Mouse (Mus musculus) stomach, embryonic 16.5 days (tissue): ENCODE results near the gene Nosip. TPM values are rescaled to one million over a fixed set of nuclear protein-coding genes. Genes with fewer than 3 reads are reported as not detected.

Source experiments
- ATAC-seq: fragments of 200-750 bp; cut with Nextera tagmentation; 2 replicates; pipeline ENCODE4 v1.8.0; 2017; ENCODE audit warnings: moderate number of reproducible peaks, moderate TSS enrichment; ENCODE audit not compliant: insufficient read depth, low FRiP score
- H3K27ac ChIP-seq: fragments of 300-500 bp; sonication (generic); 2 replicates; pipeline ENCODE4 v1.5.1; 2014; ENCODE audit warnings: low read length
- H3K27me3 ChIP-seq: fragments of 300-500 bp; sonication (generic); 2 replicates; pipeline ENCODE4 v1.6.1; 2014; ENCODE audit warnings: low read length, control low read depth, mixed read lengths; ENCODE audit not compliant: control insufficient read depth, insufficient read depth
- H3K36me3 ChIP-seq: fragments of 300-500 bp; sonication (generic); 2 replicates; pipeline ENCODE4 v1.6.1; 2014; ENCODE audit warnings: low read length; ENCODE audit not compliant: control insufficient read depth, insufficient read depth
- H3K4me1 ChIP-seq: fragments of 300-500 bp; sonication (generic); 2 replicates; pipeline ENCODE4 v1.6.1; 2014; ENCODE audit warnings: low read length, control low read depth, mixed read lengths; ENCODE audit not compliant: control insufficient read depth, insufficient read depth
- H3K4me2 ChIP-seq: fragments of 300-500 bp; sonication (generic); 2 replicates; pipeline ENCODE4 v1.6.1; 2014; ENCODE audit warnings: low read depth, low read length, mixed read lengths
- H3K4me3 ChIP-seq: fragments of 300-500 bp; sonication (generic); replicated peaks from 2 replicates; pipeline ENCODE4 v1.5.1; 2014; ENCODE audit warnings: mild to moderate bottlenecking, low read length
- H3K9ac ChIP-seq: fragments of 300-500 bp; sonication (generic); 2 replicates; pipeline ENCODE4 v1.6.1; 2014; ENCODE audit warnings: low read length
- H3K9me3 ChIP-seq: fragments of 300-500 bp; sonication (generic); replicated peaks from 2 replicates; pipeline ENCODE4 v1.6.1; 2016; ENCODE audit warnings: low read length, control low read depth; ENCODE audit not compliant: control insufficient read depth
- WGBS: fragments of 180-500 bp; shearing (Covaris S2); extraction: QIAGEN DNeasy Blood & Tissue Kit; methylation state at CpG from one replicate; pipeline ENCODE4 v1.1.7; 2014; 5-methylcytosine and 5-hydroxymethylcytosine counted together
- polyA plus RNA-seq: library from polyadenylated mRNA; unstranded; fragments of >200 nt; fragmentation: Nextera tagmentation; extraction: Ambion mirVana; gene quantifications from 2 replicates; pipeline ENCODE4 v1.2.1, GENCODE M21; 2015

Gene Nosip
- polyA plus RNA-seq, 1 experiment from 2014 or later, result 55.7 TPM

DNA sequence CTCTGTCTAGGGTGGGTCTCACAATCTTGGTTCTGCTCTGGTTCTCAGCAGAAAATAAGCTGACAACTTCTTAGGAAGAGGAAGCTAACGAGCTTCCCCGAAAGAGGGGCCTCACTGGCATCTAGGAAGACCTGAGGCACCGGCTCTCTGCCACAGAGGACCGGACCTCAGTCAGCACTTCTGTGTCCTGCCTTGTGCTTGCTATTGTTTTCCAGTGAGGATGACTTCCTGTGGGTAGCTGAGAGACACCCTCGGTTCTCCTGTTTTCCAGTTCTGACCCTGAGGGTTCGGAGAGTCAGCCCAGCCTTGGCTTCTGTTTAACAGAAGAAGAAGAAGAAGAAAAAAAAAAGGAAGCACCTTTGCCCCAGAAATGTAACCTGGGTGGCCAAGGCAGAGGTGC, 35.2 kb downstream of the Nosip start:
- H3K27me3 ChIP-seq, result no peaks in the 10 kb centered on the region
- no peaks in the 10 kb centered on the region for H3K36me3 ChIP-seq
- WGBS, result 55% methylated on average over 6 of the region's 6 CpGs
- no peaks in the 10 kb centered on the region for H3K9me3 ChIP-seq
- no peak for ATAC-seq
- H3K4me3 ChIP-seq, result no peak overlapping the region
- H3K4me2 ChIP-seq, result no peak overlapping the region
- peaks cover 15% of the 10 kb centered on the region for H3K4me1 ChIP-seq
- H3K27ac ChIP-seq, result no peak overlapping the region
- no peak overlapping the region for H3K9ac ChIP-seq

DNA sequence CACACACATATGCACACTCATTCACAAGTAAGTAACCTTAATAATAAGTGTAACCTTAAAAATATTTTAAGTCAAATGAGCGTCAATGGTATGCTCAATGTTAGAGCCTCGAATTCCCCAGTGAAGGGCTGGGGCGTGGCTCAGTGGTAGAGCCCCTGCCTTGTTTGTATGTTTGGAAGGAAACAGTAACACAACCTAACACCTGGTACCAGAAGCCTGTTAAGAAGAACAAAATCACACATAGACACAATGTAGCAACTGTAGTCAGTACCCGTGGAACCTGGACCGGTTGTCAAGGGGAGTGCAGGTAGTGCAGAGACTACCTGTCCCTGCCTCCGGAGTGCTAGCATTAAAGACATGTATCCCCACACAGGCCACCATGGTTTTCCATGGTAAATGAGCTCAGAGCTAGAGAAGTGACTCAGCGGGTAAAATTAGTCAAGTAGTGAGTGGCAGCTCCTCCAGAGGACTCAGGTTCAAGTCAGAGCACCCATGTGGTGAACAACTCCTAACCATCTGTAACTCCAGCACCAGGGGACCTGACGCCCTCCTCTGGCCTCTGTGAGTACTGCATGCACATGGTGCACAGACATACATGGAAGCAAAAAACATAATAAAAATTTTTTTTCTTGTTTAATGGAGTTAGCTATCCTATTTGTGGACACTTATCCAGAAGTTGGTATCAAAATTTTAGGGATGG, 36.5 kb downstream of the Nosip start:
- Histone ChIP-seq H3K4me1 (0 out of 2 replicates have a peak, but pooled peaks cover 11% of the 10 kb centered on the region), H3K27ac (no peak overlapping the region), H3K9ac (no peak overlapping the region), H3K36me3 (no peaks in the 10 kb centered on the region), H3K4me2 (no peak overlapping the region), H3K9me3 (no peaks in the 10 kb centered on the region), H3K4me3 (no peak overlapping the region), H3K27me3 (no peaks in the 10 kb centered on the region)
- ATAC-seq, result no peak
- 89% methylated on average over 8 of the region's 8 CpGs for WGBS

DNA sequence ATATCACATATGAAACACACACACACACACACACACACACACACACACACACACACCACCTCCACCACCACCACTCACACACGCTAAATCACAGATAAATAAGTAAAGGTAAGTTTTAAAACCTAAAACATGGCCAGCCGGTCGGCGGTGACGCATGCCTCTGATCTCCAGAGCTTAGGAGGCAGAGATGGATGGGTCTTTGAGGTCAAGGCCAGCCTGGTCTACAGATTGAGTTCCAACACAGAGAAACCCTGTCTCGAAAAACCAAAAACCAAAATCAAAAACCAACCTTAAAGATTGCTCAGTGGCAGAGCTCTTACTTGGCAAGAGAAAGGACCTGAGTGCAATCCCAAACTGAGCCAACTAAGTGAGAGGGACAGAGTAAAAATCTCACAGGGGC, 37.8 kb downstream of the Nosip start:
- WGBS, result 76% methylated on average over 6 of the region's 6 CpGs
- no peaks in the 10 kb centered on the region for H3K9me3 ChIP-seq
- ATAC-seq, result no peak
- no peak overlapping the region for H3K9ac ChIP-seq
- H3K4me2 ChIP-seq, result no peak overlapping the region
- H3K4me1 ChIP-seq, result peaks cover 16% of the 10 kb centered on the region; the same call in 1 of the 2 replicates
- no peak overlapping the region for H3K27ac ChIP-seq
- H3K4me3 ChIP-seq, result no peak overlapping the region
- H3K27me3 ChIP-seq, result no peaks in the 10 kb centered on the region
- no peaks in the 10 kb centered on the region for H3K36me3 ChIP-seq

DNA sequence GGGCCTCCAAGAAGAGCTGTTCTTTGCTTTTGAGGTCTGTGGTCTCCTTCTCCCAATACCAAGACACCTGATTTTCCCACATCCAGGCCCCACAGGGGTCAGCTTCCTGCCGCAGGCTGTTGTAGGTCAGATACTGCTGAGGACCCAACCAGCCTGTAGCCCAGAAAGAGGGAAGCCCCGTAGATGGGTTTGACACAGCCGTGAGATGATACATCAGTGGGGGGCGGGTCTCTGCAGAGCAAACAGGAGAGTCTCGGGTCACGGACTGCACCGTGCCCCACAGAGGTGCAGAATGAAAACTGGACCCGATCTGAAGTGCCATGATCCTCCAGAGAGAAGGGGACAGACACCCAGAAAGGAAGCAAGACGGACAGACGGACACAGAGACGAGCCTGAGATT, 40.2 kb downstream of the Nosip start:
- Histone ChIP-seq H3K9ac (peak overlapping the region; percentile 80; the same call in 1 of the 2 replicates), H3K27me3 (no peaks in the 10 kb centered on the region), H3K4me1 (peaks cover 16% of the 10 kb centered on the region; the same call in 1 of the 2 replicates), H3K4me2 (peak overlapping the region; percentile 60), H3K27ac (no peak overlapping the region), H3K9me3 (no peaks in the 10 kb centered on the region), H3K4me3 (peak overlapping the region; percentile 51), H3K36me3 (no peaks in the 10 kb centered on the region)
- ATAC-seq, result no peak
- WGBS, result 79% methylated on average over 11 of the region's 11 CpGs

DNA sequence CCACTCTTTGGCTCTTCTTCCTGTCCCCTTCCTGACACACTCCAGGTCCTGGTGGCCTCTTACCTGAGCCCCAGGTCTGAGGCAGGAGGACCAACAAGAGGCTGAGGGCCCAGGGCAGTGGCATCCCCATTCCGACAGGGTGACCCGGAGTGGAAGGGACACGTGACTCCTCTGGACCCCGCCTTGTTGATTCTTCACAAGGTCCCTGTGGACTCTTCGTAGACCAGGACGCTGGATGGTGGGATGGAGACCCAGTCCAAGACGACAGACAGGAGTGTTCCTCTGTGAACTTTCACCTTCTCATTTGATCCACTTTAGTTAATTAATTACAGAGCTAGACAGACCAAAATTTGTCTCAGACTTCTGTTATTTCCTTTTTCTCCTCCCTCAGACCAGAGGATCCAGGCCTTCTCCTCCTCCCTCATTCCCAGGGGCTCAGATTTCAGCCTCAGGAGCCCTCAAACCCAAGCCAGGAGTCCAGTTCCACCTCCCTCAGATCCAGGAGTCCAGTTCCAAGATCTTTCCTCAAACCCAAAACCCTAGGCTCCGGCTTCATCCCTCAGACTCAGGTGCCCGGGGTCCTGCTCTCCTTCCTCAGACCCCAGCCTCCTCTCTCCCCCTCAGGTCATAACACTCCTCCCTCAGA, 40.8 kb downstream of the Nosip start:
- WGBS, result 41% methylated on average over 9 of the region's 9 CpGs

DNA sequence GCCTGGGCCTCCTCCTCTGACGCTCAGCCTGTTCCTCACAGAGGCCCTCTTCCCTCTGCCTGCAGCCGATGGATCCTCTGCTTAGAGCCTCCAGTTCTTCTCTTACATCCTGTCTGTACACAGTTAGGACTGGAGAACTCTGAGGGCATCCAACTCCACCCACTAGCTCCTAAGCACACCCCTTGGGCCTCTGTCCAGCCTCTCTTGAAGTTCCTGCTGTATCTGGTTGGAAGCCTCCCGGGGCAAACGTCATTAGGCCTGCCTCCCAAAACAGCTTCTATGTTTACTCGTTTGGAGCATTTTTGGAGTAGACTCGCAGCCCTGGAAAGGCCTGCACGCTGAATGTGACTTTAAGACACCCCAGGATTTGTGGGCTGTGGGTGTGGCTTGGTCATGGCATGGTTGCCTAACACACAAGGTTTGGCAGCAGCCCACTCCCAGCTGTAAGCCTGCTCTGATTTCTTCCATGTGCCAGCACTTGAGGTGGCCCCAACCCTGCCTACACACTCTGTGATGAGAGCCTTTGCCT, 41.5 kb downstream of the Nosip start, which contains the start of gene Fcgrt:
Gene Fcgrt (minus strand): TSS at position 200 of the 529 bp plus-strand sequence.
- 16% methylated on average over 7 of the region's 7 CpGs for WGBS

More for the DNA sequence above, 40.8 kb downstream of the Nosip start:
- no peaks in the 10 kb centered on the region for H3K9me3 ChIP-seq
- H3K4me2 ChIP-seq, result peak overlapping the region; percentile 60
- no peaks in the 10 kb centered on the region for H3K36me3 ChIP-seq
- H3K9ac ChIP-seq, result peak overlapping the region; percentile 80
- ATAC-seq, result no peak; the same call in 1 of the 2 replicates
- no peaks in the 10 kb centered on the region for H3K27me3 ChIP-seq
- peak overlapping the region; percentile 93 for H3K27ac ChIP-seq
- peak overlapping the region; percentile 51 for H3K4me3 ChIP-seq
- peaks cover 16% of the 10 kb centered on the region; the same call in 1 of the 2 replicates for H3K4me1 ChIP-seq

DNA sequence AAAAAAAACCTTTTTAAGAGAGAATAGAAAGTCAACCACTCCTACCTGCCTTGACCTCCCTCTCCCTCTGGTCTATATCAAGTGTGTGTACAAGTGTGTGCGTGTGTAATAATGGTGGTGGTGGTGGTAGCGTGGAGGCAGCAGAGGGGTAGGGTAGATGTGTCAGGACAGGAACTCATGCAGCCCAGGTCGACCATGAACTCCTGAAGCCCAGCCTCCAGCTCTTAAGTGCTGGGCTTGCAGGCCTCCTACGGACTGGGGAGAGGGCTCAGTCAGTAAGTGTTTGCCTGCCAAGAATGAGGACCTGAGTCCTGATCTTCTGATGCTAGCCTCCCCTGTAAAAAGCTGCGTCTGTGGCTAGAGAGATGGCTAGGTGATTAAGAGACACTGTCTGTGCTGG, 42.7 kb downstream of the Nosip start:
- no peaks in the 10 kb centered on the region for H3K27me3 ChIP-seq
- 78% methylated on average over 5 of the region's 5 CpGs for WGBS
- H3K4me2 ChIP-seq, result no peak overlapping the region
- H3K4me1 ChIP-seq, result peaks cover 16% of the 10 kb centered on the region; the same call in 1 of the 2 replicates
- no peaks in the 10 kb centered on the region for H3K9me3 ChIP-seq
- H3K9ac ChIP-seq, result no peak overlapping the region
- no peaks in the 10 kb centered on the region for H3K36me3 ChIP-seq
- H3K4me3 ChIP-seq, result no peak overlapping the region
- no peak overlapping the region for H3K27ac ChIP-seq
- ATAC-seq, result no peak

More for the DNA sequence above, 41.5 kb downstream of the Nosip start, which contains the start of gene Fcgrt:
- Histone ChIP-seq H3K27me3 (no peaks in the 10 kb centered on the region), H3K9me3 (no peaks in the 10 kb centered on the region), H3K4me1 (peaks cover 16% of the 10 kb centered on the region; the same call in 1 of the 2 replicates), H3K4me2 (peak within 1 kb of the TSS; percentile 60), H3K4me3 (peak within 1 kb of the TSS; percentile 51), H3K9ac (peak within 1 kb of the TSS; percentile 80), H3K36me3 (no peaks in the 10 kb centered on the region), H3K27ac (peak within 1 kb of the TSS; percentile 93)
- peak; percentile 94 for ATAC-seq

DNA sequence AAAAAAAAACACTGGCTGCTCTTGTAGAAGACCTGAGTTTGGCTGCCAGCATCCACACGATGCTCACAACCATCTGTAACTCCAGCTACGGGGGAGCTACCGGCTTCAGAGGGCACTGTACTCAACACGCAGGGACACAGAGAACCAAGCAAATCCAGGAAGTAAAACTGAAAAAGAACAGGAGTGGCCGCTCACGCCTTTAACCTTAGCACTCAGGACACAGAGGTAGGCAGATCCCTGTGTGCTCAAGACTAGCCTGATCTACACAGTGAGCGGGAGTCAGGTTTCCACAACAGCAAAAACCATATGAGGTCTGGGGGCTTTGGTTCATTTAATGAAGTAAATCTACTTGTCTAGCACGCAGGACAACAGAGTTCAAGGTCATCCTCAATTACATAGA, 43.3 kb downstream of the Nosip start:
- Histone ChIP-seq H3K27ac (no peak overlapping the region), H3K27me3 (no peaks in the 10 kb centered on the region), H3K4me3 (no peak overlapping the region), H3K9ac (no peak overlapping the region), H3K4me1 (peaks cover 16% of the 10 kb centered on the region; the same call in 1 of the 2 replicates), H3K9me3 (no peaks in the 10 kb centered on the region), H3K36me3 (no peaks in the 10 kb centered on the region), H3K4me2 (no peak overlapping the region)
- no peak for ATAC-seq
- 72% methylated on average over 8 of the region's 8 CpGs for WGBS

DNA sequence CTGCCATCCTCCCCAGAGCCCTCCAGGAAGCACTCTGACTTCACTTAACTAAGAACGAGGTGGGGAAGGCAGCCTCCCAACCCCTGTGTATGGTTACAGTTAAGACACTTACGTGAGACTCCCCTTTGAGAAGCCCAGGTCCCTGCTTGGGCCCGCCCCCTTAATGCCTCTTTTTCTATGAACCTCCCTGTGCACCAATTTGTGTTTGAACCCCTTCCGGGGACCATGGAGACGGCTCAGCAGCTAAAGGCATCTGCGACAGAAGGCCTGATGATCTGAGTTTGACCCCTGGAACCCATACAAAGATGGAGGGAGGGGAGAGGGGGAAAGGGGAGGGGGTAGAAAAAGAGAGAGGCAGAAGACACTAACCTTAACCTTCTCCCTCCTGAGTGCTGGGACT, 44.2 kb downstream of the Nosip start:
- H3K27me3 ChIP-seq, result no peaks in the 10 kb centered on the region
- H3K9ac ChIP-seq, result no peak overlapping the region
- 57% methylated on average over 6 of the region's 6 CpGs for WGBS
- no peak overlapping the region for H3K4me3 ChIP-seq
- H3K4me2 ChIP-seq, result no peak overlapping the region
- H3K36me3 ChIP-seq, result no peaks in the 10 kb centered on the region
- no peak overlapping the region for H3K27ac ChIP-seq
- H3K9me3 ChIP-seq, result no peaks in the 10 kb centered on the region
- H3K4me1 ChIP-seq, result peaks cover 15% of the 10 kb centered on the region; the same call in 1 of the 2 replicates
- ATAC-seq, result no peak
